Mouse (Mus musculus) heart, postnatal 0 days (tissue): Measurements from ENCODE around the gene Slc36a3. TPM values are rescaled to one million over a fixed set of nuclear protein-coding genes. Genes with fewer than 3 reads are reported as not detected.
A peak's percentile ranks its signal among the peaks of the same experiment; 100 is the strongest.
"Not testable (repeated sequence)": the region's sequence is repeated elsewhere in the genome, so short reads cannot be mapped to it uniquely, and the experiment has no call there.

ENCODE experiments used
- ATAC-seq: fragments of 200-750 bp; cut with Nextera tagmentation; 2 replicates; pipeline ENCODE4 v1.8.0; 2017; ENCODE audit warnings: low read depth, moderate number of reproducible peaks, moderate library complexity; ENCODE audit not compliant: insufficient read depth
- DNase-seq: peaks from one replicate; pipeline ENCODE4 v3.0.0-alpha.2; 2016; ENCODE audit warnings: low spot score
- H3K27ac ChIP-seq: fragments of 300-500 bp; sonication (generic); 2 replicates; pipeline ENCODE4 v1.5.1; 2014; ENCODE audit warnings: low read depth, mild to moderate bottlenecking
- H3K27me3 ChIP-seq: fragments of 300-500 bp; sonication (generic); 2 replicates; pipeline ENCODE4 v1.6.1; 2014; ENCODE audit warnings: low read length, mixed read lengths; ENCODE audit not compliant: control insufficient read depth, insufficient read depth
- H3K36me3 ChIP-seq: fragments of 300-500 bp; sonication (generic); replicated peaks from 2 replicates; pipeline ENCODE4 v1.6.1; 2014; ENCODE audit warnings: low read length, mixed read lengths; ENCODE audit not compliant: control insufficient read depth, insufficient read depth
- H3K4me1 ChIP-seq: fragments of 300-500 bp; sonication (generic); 2 replicates; pipeline ENCODE4 v1.6.1; 2014; ENCODE audit warnings: antibody characterized with exemption; ENCODE audit not compliant: control insufficient read depth, insufficient read depth
- H3K4me2 ChIP-seq: fragments of 300-500 bp; sonication (generic); 2 replicates; pipeline ENCODE4 v1.6.1; 2014; ENCODE audit warnings: low read depth, mild to moderate bottlenecking, low read length, moderate library complexity
- H3K4me3 ChIP-seq: fragments of 300-500 bp; sonication (generic); 2 replicates; pipeline ENCODE4 v1.5.1; 2014; ENCODE audit warnings: low read depth, low read length
- H3K9ac ChIP-seq: fragments of 300-500 bp; sonication (generic); replicated peaks from 2 replicates; pipeline ENCODE4 v1.6.1; 2014; ENCODE audit warnings: low read depth, low read length, mixed read lengths
- H3K9me3 ChIP-seq: fragments of 300-500 bp; sonication (generic); replicated peaks from 2 replicates; pipeline ENCODE4 v1.6.1; 2016; ENCODE audit warnings: low read length; ENCODE audit not compliant: control insufficient read depth
- CTCF ChIP-seq: IDR thresholded peaks from 2 replicates; pipeline ENCODE4 v1.5.1; 2016; ENCODE audit warnings: antibody characterized with exemption, control low read depth, low read depth
- EP300 ChIP-seq: IDR thresholded peaks from 2 replicates; pipeline ENCODE4 v1.6.1; 2016; ENCODE audit warnings: antibody characterized with exemption, low read depth
- WGBS: fragments of 180-500 bp; shearing (Covaris S2); extraction: QIAGEN DNeasy Blood & Tissue Kit; methylation state at CpG from one replicate; pipeline ENCODE4 v1.1.7; 2014; 5-methylcytosine and 5-hydroxymethylcytosine counted together
- polyA plus RNA-seq: library from polyadenylated mRNA; unstranded; fragments of >200 nt; fragmentation: Nextera tagmentation; extraction: Ambion mirVana; gene quantifications from 2 replicates; pipeline ENCODE4 v1.2.1, GENCODE M21; 2015
- total RNA-seq: library from RNA; depleted of rRNA; stranded (reverse); fragments of >200 nt; gene quantifications from 2 replicates; pipeline ENCODE4 v1.2.3, GENCODE M21; 2014; ENCODE audit warnings: low replicate concordance

Gene Slc36a3
- total and polyA plus RNA-seq, 2 experiments from 2014 or later, result not detected

DNA sequence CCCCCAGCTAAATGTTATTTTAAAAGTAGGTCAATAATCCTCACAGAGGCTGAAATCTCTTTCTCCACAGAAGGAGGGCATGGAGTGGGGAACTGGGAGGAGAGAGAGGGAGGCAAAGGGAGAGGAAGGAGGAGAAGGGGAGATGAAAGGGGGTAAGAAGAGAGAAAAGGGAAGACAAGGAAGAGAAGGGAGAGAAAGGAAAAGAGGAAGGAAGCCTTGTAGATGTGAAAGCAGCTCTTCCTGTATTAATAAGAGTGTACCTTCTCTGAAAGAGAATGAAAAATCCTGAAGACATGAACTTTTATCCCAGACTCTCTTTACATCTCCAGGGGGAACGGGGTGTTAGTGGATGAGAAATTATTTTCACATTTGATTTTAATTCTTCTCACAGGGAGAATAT is 30.1 kb downstream of the Slc36a3 start:
- H3K27me3 ChIP-seq, result no peaks in the 10 kb centered on the region
- peak overlapping the region; percentile 71; the same call in 1 of the 2 replicates for H3K27ac ChIP-seq
- H3K36me3 ChIP-seq, result no peaks in the 10 kb centered on the region
- DNase-seq (no peak), ATAC-seq (no peak)
- H3K4me2 ChIP-seq, result no peak overlapping the region
- no peak overlapping the region for H3K4me3 ChIP-seq
- no peak overlapping the region for H3K9ac ChIP-seq
- 86% methylated on average over 1 of the region's 1 CpGs for WGBS
- no peaks in the 10 kb centered on the region for H3K9me3 ChIP-seq
- no peaks in the 10 kb centered on the region for H3K4me1 ChIP-seq
- TF ChIP-seq CTCF (no peak), EP300 (no peak)

DNA sequence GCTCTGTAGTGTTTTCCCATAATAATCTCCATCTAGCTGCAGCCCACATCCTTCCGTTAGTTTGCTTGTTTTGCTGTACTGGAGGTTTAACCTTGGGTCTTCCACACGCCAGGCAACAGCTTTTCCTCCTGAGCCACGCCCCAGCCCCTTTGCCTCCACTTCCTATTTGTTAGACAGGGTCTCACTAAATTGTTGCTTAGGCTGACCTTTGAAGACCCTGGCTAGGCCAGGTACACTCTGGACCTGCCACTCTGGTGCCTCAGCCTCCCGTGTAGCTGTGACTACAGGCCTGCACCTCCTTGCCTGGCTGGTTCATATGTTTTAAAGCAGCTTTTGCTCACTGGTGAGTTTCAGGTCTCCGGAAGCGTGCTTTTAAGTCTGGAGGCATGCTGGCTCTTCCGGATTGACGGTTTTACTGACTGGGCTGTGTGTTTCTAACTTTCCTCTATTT is 30.7 kb downstream of the Slc36a3 start:
- Histone ChIP-seq H3K4me3 (no peak overlapping the region), H3K9me3 (no peaks in the 10 kb centered on the region), H3K4me1 (no peaks in the 10 kb centered on the region), H3K4me2 (no peak overlapping the region), H3K9ac (no peak overlapping the region), H3K36me3 (no peaks in the 10 kb centered on the region), H3K27ac (peak overlapping the region; percentile 71; the same call in 1 of the 2 replicates), H3K27me3 (no peaks in the 10 kb centered on the region)
- ATAC-seq (no peak), DNase-seq (no peak)
- TF ChIP-seq CTCF (no peak), EP300 (no peak)
- 70% methylated on average over 8 of the region's 8 CpGs for WGBS

DNA sequence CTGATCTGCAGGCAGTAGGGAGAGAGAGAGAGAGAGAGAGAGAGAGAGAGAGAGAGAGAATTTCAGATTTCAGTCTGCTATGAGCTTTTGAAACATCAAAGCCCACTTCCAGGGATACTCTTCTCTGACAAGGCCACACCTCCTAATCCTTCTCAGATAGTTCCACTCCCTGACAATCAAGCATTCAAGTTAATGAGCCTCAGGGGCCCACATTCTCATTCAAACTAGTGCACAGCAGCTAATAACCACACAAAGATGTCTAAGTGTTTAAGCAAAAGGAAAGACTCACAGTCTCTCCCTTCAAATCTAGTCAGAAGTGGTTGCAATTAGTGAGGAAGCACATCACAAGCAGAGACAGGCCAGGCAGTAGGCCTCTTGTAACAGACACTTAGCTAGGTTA is 31.2 kb downstream of the Slc36a3 start:
- Histone ChIP-seq H3K4me3 (no peak overlapping the region), H3K4me2 (no peak overlapping the region), H3K4me1 (no peaks in the 10 kb centered on the region), H3K27me3 (no peaks in the 10 kb centered on the region), H3K27ac (peak overlapping the region; percentile 71; the same call in 1 of the 2 replicates), H3K36me3 (no peaks in the 10 kb centered on the region), H3K9ac (no peak overlapping the region), H3K9me3 (no peaks in the 10 kb centered on the region)
- ATAC-seq (no peak), DNase-seq (no peak)
- TF ChIP-seq CTCF (no peak), EP300 (no peak)

DNA sequence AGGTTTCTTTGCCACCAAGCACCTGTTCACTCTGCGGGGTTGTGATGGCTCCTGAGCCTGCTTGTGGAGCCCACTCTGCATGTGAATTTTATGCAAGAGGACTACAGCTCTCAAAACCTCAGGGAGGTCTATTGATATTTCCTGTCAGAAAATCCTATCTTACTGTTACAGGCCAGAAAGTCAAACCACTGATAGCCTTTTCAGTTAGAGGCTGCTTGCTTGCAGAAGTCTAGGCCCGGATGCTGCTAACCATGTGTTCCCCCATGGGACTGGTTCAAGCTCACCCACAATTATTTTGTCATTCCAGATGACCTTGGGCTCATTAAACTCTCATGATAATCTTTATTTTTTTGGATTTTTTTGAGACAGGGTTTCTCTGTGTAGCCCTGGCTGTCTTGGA is 34.5 kb downstream of the Slc36a3 start:
- Histone ChIP-seq H3K4me1 (no peaks in the 10 kb centered on the region), H3K9ac (no peak overlapping the region), H3K9me3 (no peaks in the 10 kb centered on the region), H3K4me2 (no peak overlapping the region), H3K27me3 (no peaks in the 10 kb centered on the region), H3K4me3 (no peak overlapping the region), H3K36me3 (no peaks in the 10 kb centered on the region), H3K27ac (no peak overlapping the region)
- no peak for ATAC-seq
- 83% methylated on average over 2 of the region's 2 CpGs for whole genome bisulfite sequencing
- no peak for DNase-seq
- TF ChIP-seq EP300 (no peak), CTCF (no peak)

DNA sequence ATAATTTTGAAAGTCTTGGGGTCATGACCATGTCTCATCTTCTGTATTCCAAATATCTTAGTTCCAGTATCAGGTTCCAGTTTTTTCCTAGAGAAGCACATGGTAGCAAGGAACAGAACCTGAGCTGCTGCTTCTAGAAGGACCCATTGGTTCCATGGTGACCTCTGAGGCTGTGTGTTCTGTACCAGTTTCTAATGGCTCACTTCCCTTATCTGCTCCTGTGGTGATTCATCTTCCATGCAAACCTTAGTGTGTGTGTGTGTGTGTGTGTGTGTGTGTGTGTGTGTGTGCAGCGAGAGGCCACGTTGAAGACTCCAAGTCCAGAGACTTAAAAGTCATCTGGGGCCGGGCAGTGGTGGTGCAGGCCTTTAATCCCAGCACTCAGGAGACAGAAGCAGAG is 35.5 kb downstream of the Slc36a3 start:
- H3K36me3 ChIP-seq, result no peaks in the 10 kb centered on the region
- no peaks in the 10 kb centered on the region for H3K27me3 ChIP-seq
- no peak overlapping the region for H3K27ac ChIP-seq
- H3K4me2 ChIP-seq, result no peak overlapping the region
- no peaks in the 10 kb centered on the region for H3K4me1 ChIP-seq
- no peak for DNase-seq
- 81% methylated on average over 3 of the region's 3 CpGs for WGBS
- TF ChIP-seq EP300, result no peak
- TF ChIP-seq CTCF, result no peak
- no peaks in the 10 kb centered on the region for H3K9me3 ChIP-seq
- no peak overlapping the region for H3K4me3 ChIP-seq
- no peak for ATAC-seq
- H3K9ac ChIP-seq, result no peak overlapping the region

DNA sequence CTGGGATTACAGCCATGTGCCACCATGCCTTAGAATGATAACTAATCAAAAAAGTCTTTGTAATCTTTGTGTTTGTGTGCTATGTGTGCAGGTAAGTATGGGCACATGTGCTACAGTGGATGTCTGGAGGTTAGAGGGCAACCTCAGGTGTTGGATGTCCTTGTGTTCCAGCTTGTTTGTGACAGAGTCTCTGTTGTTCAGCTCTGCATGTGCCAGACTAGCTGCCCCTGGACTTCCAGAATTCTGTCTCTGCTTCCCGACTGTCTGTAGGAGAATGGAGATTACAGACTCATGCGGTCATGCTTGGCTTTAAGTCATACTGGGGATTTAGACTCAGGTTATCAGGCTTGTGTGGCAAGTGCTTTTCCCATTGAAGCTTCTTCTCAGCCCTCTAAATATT is 37.2 kb downstream of the Slc36a3 start:
- DNase-seq (no peak), ATAC-seq (no peak)
- TF ChIP-seq EP300 (no peak), CTCF (no peak)
- no peak overlapping the region for H3K4me2 ChIP-seq
- H3K9ac ChIP-seq, result no peak overlapping the region
- peak overlapping the region; percentile 43 for H3K27ac ChIP-seq
- 35% methylated on average over 2 of the region's 2 CpGs for WGBS
- H3K27me3 ChIP-seq, result no peaks in the 10 kb centered on the region
- no peak overlapping the region for H3K4me3 ChIP-seq
- no peaks in the 10 kb centered on the region for H3K9me3 ChIP-seq
- H3K36me3 ChIP-seq, result peaks cover 3% of the 10 kb centered on the region; the same call in 1 of the 2 replicates
- 0 out of 2 replicates have a peak, but pooled peaks cover 5% of the 10 kb centered on the region for H3K4me1 ChIP-seq

DNA sequence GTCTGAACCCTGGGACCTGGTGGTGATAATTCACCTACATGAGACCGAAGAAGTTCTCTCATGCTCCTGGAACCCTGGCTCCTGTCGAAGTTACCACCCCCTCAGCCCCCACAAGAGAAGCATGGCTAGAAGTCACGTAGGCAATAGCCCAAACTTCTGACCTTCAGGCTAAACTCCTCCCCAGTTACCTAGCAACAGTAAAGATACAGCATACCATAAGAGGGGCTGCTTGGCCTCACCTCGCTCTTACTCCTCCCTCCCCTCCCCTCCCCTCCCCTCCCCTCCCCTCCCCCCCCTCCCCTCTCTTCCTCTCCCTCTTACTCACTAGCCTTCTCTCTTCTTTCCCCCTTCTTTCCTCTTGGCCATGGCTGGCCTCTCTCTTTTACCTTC is 37.7 kb downstream of the Slc36a3 start:
- H3K9me3 ChIP-seq, result not testable (repeated sequence)
- 12% methylated on average over 3 of the region's 4 CpGs for WGBS

More for the DNA sequence above, 37.7 kb downstream of the Slc36a3 start:
- H3K4me3 ChIP-seq, DNase-seq, H3K36me3 ChIP-seq, H3K27me3 ChIP-seq, H3K4me1 ChIP-seq, ATAC-seq, H3K4me2 ChIP-seq, H3K9ac ChIP-seq: not testable (repeated sequence)
- peak overlapping the region; percentile 43 for H3K27ac ChIP-seq
